Mouse (Mus musculus) thymus, adult 2 months (tissue): Measurements from ENCODE around the gene Aspg.

ENCODE experiments used
- CTCF ChIP-seq: fragments of 200-500 bp; IDR thresholded peaks from 2 replicates; pipeline ENCODE4 v1.5.1; 2012; ENCODE audit warnings: mild to moderate bottlenecking, control low read depth, low read length, moderate library complexity, borderline replicate concordance; ENCODE audit not compliant: control insufficient read depth, poor library complexity, insufficient read depth; ENCODE audit errors: extremely low read depth
- POLR2A ChIP-seq: fragments of 200-500 bp; IDR thresholded peaks from 2 replicates; pipeline ENCODE4 v1.6.1; 2012; ENCODE audit warnings: mild to moderate bottlenecking, low read length, control low read depth, moderate library complexity; ENCODE audit not compliant: control insufficient read depth, poor library complexity, insufficient read depth; ENCODE audit errors: extremely low read depth

- TF ChIP-seq CTCF (no peak), POLR2A (no peak)
These were observed 4.8 kb downstream of the Aspg start for GRCm38 (mm10) chr12:112111323-112111722.
